Mouse (Mus musculus) MEL-GATA-1-ER (cell line): ENCODE results near the gene Ap2s1.

Source experiments
- DNase-seq: peaks from one replicate; pipeline ENCODE4 v3.0.0-alpha.2; 2012; ENCODE audit warnings: low read depth; ENCODE audit errors: extremely low read depth

The Ap2s1 gene

GRCm38 (mm10) chr7:16752016-16752415 lies 13.8 kb downstream of the Ap2s1 start:
- no peak for DNase-seq

- no peak for DNase-seq
These were observed 17.3 kb downstream of the Ap2s1 start for GRCm38 (mm10) chr7:16755362-16756017.

DNA sequence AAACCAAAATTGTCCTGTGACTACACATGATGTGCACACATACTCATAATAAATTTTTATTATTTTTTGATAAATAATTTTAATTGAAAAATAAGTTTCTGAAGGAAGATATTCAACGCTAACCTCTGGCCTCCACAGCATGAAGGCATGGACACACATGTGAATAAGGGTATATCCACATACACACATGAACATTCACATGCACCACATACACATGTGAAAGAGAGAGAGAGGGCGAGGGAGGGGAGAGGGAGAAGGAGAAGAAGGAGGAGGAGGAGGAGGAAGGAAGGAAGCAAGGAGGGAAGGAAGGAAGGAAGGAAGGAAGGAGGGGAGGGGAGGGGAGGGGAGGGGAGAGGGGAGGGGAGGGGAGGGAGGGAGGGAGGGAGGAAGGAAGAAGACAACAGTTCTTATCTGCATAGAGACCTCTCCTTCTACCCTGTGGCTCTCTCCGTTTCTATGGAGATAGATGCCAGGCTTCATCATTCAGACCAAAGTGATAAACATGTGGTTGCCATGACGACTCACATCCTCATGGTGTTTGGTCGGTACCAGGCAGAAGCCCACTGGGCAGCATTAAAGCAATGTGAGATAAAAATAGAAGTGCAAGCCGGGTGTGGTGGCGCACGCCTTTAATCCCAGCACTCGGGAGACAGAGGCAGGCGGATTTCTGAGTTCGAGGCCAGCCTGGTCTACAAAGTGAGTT lies 20.8 kb downstream of the Ap2s1 start:
- DNase-seq: no peak

- no peak for DNase-seq
These were observed 22.1 kb downstream of the Ap2s1 start for GRCm38 (mm10) chr7:16760292-16760691.

DNA sequence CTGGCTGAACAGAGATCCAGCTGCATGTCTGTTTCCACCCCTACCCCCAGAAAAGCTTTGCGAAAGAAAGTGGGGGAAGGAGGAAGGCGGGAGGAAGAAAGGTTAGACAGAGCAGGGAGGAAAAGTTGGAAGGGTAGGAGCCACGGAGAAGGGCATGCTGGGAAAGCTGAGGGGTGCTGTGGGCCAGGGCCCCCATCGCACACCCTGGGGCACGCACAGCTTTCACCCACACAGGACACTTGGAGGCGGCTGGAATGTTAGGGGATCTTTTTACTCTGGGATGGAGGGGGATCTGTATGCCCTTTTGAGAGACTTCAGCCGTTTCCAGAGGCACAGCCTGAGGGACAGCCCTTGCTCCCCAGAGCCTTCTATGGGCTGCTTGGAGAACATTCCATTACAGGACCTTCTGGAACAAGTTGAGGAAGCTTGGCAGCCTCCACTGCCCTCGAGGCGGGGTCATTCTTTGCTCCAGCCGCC lies 22.8 kb downstream of the Ap2s1 start:
- DNase-seq: no peak

- no peak for DNase-seq
These were observed 23.4 kb downstream of the Ap2s1 start for GRCm38 (mm10) chr7:16761630-16762029.

DNA sequence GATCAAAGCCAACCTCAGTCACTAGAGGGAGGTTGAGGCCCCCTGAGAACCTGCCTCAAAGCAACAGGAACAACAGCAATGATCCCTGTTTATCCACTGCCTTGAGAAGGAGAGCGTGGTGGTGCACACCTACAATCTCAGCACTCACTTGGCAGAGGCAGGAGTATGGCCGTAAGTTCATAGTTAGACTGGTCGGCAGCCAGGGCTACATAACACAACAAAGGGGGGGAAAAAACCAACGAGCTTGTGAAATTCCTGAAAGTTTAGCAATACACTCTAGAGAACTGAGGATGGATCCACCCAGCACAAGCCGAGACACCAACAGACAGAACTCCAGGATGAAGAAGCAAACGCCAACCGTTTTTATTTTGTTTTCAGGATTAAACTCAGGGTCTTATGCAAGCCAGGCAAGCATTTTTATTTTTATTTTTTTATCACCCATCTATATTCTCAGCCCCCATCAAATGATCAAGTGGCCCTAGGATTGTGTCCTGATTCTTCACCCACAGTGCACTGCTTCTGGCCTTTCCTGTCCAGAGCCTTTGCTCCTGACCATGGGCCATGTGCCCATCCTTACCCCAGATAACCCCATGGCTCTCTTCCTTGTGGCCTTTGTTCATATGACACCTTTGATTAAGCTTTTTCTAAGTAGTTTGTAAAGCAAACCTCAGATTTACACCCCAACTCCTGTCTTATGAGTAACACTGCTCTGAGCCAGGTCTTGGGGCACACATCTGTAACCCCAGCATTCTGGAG lies 25.4 kb downstream of the Ap2s1 start:
- no peak for DNase-seq

GRCm38 (mm10) chr7:16766443-16766842 lies 28.2 kb downstream of the Ap2s1 start:
- no peak for DNase-seq

GRCm38 (mm10) chr7:16775888-16776287 lies 37.7 kb downstream of the Ap2s1 start:
- no peak for DNase-seq

- DNase-seq: no peak
These were observed 41.9 kb downstream of the Ap2s1 start for GRCm38 (mm10) chr7:16780076-16780475.

DNA sequence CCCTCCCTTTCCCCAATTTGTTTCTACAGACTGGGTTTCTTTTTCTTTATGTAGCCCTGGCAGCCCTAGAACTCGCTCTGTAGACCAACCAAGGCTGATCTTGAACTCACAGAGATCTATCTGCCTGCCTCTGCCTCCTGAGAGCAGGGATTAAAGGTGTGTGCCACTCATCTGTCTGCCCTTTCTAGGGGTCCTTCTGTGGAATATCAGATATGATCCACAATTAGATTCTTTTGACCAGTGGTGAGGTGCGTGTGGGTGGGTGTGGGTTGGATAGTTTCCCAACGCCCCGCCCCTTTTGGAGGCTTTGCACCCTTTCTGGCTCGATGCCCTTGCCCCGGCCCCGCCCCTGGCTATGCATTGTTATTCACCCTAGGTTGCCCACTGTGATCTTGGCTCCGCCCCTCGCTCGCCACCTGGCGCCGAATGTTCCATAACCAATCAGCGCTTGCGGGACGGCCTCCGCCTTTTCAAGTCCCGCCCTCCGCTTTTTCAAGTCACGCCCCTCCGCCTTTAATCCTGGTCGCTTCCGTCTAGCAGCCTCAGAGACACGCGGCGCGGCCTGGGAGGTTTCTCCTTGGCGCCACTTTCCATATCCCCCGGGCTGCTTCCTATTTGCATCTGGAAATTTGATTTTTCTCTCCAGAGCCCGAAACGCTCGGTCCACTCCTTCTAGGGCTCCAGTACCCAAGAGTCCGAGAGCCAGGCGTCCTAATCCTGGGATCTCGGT lies 42.8 kb downstream of the Ap2s1 start, which contains the start of gene Slc1a5:
TSS of gene Slc1a5 (plus strand) at position 516 of the 730 bp plus-strand sequence.
- peak; percentile 90 for DNase-seq

DNA sequence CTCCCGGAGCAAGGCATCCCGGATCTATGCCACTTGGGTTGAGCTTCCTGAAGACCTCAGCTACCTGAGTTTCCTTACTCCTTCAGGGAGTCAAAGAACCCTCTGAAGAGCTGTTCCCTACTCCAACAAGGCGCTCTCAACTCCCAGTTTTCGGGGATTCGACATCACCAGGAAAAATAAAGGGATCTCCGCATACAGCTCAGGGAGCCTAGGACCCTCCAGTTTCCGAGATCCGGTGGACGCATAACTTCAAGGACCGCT lies 43.3 kb downstream of the Ap2s1 start:
- peak; percentile 22 for DNase-seq

DNA sequence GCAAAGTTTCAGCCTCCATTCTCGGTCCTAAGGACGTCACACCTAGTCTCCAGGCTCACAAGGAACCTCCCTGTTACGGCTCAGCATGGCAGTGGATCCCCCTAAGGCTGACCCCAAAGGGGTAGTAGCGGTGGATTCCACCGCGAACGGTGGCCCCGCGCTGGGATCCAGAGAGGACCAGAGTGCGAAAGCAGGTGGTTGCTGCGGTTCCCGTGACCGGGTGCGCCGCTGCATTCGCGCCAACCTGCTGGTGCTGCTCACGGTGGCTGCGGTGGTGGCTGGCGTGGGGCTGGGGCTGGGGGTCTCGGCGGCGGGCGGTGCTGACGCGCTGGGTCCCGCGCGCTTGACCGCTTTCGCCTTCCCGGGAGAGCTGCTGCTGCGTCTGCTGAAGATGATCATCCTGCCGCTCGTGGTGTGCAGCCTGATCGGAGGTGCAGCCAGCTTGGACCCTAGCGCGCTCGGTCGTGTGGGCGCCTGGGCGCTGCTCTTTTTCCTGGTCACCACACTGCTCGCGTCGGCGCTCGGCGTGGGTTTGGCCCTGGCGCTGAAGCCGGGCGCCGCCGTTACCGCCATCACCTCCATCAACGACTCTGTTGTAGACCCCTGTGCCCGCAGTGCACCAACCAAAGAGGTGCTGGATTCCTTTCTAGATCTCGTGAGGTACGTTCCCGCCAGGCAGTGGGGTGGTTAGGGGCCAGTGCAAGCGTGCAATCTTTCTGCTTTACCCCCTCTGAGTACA lies 43.8 kb downstream of the Ap2s1 start:
- DNase-seq: no peak

DNA sequence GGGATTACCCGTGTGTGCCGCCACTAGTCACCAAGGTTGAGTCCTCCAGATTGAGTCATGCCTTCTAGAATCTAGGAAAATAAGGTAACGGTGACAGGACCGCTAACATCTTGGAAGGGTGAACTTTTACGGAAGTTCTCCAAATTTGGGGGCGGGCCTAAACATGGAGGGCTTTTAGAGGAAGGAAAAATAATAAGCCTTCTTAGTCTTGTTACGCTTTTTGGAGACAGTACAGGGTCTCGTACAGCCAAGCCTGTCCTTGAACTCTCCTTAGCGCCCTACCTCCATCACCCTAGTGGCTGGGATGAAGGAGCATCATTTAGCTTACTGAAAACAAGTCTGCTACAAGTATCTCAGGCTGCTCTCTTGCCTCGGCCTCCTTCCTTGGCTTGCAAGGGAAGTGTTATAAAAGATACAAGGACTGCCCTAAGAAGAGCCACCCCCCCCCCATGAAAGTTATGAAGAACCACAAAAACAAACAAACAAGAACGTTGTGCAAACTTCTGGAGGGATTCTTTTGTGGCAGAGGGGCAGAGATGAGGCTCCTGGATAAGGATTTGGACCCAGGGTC lies 44.4 kb downstream of the Ap2s1 start:
- peak; percentile 74 for DNase-seq

DNA sequence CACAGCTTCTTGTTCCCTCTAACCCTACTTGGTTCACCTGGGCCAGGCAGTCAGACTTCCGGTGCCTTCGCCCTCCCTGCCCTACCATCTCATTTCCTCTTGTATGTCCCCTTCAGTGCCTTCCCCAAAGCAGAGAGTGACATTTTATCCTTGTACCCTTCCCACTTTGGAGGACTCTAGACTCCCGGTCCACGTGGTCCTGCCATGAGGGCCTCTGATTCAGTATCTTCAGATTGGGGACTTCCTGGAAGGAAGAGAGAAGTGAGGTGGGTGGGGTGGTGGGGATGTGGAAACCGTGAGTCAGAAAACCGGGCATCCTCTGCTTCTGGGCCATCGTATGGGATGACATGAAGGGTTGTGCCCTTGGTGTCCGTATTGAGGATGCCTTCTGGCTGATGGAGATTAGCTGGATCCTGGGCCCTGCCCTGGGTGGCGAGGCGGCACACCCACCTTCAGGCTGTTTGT lies 45.0 kb downstream of the Ap2s1 start:
- DNase-seq: peak; percentile 56

DNA sequence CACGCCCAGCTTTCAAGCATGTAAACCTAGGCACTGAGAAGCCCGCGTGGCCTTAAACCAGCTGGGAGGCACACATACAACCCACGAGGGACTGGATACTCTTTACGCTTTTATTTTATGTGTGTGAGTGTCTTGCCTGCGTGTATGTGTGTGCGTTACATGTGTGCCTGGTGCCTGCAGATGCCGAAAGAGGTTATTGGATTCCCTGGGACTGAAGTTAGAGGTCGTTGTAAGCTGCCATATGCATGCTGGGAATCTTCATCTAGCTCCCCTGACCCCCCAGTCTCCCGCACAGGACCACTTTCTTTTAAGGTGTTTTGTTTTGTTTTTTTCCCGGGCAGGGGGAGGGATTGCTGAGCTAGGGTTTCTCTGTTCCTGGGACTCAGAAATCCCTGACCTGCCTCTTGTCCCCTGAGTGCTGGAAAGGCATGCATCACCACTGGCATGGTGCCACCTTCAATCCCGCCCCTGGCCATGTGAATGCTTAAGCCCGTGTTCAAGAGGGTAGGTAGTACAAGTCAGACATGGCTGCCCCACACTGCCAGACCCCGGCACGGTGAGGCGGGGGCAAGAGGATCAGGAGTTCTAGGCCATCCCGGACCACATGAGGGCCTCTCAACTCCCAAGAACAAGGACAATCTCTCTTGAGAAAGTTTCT lies 45.7 kb downstream of the Ap2s1 start:
- peak; percentile 26 for DNase-seq

- peak; percentile 43 for DNase-seq
These were observed 46.3 kb downstream of the Ap2s1 start for GRCm38 (mm10) chr7:16784498-16784976.

- peak; percentile 59 for DNase-seq
These were observed 47.4 kb downstream of the Ap2s1 start for GRCm38 (mm10) chr7:16785541-16786083.

- DNase-seq: no peak
These were observed 54.1 kb downstream of the Ap2s1 start for GRCm38 (mm10) chr7:16792316-16792715.
